Mouse (Mus musculus): ENCODE data around the gene Best1. TPM values are rescaled to one million over a fixed set of nuclear protein-coding genes. Genes with fewer than 3 reads are reported as not detected.

Best1 gene
- polyA plus RNA-seq, 1 experiment = not detected

DNA sequence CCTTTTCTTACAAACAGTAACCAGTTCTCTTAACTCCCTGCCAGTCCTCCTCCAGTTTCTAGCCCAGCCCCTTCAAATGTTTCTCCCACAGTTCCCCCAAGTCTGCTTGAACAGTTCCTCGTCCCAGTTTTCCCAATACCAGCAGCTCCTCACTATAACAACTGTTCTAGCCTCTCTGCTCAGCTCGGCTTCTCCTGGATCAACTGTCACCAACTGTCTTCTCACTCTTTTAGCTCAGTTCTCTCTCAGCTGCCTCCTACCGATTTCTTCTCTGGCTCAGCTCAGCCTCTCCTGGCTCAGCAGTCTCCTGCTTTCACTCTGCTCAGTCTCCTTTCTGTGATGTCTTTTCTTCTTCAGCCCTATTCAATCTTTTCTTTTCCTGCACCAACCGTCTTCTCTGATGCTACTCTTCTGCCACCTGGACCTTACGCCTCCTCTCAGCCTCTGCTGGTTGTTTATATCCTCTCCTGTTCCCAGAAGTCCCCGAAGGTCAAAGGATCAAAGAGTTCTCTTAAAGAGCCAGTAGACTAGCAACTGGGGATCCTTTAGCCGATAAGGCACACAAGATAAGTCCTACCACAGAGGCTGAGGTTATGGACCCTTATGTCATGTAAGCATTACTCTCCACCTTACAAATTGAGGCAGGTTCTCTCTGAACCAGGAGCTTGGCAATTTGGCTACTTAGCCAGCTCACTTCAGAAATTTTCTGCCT, 37.1 kb downstream of the Best1 start:
- Histone ChIP-seq H3K36me3 (ENCODE audit: control insufficient read depth) (no peaks in the 10 kb centered on the region), H3K27me3 (ENCODE audit: control insufficient read depth) (no peaks in the 10 kb centered on the region), H3K4me1 (ENCODE audit: control insufficient read depth) (peaks cover 29% of the 10 kb centered on the region), H3K4me3 (replicated peaks) (no peak overlapping the region), H3K9me3 (ENCODE audit: control insufficient read depth, low read length) (no peaks in the 10 kb centered on the region)
- no peak for TF ChIP-seq TAL1 (IDR thresholded peaks at IDR 0.05; ENCODE audit: low read length)

GRCm38 (mm10) chr19:9960769-9961168, 40.7 kb downstream of the Best1 start:
- Histone ChIP-seq H3K36me3 (ENCODE audit: control insufficient read depth) (no peaks in the 10 kb centered on the region), H3K9me3 (ENCODE audit: control insufficient read depth, low read length) (no peaks in the 10 kb centered on the region), H3K4me1 (ENCODE audit: control insufficient read depth) (peaks cover 40% of the 10 kb centered on the region), H3K27me3 (ENCODE audit: control insufficient read depth) (no peaks in the 10 kb centered on the region), H3K4me3 (replicated peaks) (no peak overlapping the region)
- TF ChIP-seq GATA1 (IDR thresholded peaks at IDR 0.05; ENCODE audit: low read length) = no peak
- TF ChIP-seq TAL1 (IDR thresholded peaks at IDR 0.05; ENCODE audit: low read length) = no peak

- Histone ChIP-seq H3K4me1 (ENCODE audit: control insufficient read depth) (peaks cover 47% of the 10 kb centered on the region), H3K9me3 (ENCODE audit: control insufficient read depth, low read length) (no peaks in the 10 kb centered on the region), H3K36me3 (ENCODE audit: control insufficient read depth) (no peaks in the 10 kb centered on the region), H3K27me3 (ENCODE audit: control insufficient read depth) (no peaks in the 10 kb centered on the region), H3K4me3 (replicated peaks) (no peak overlapping the region)
- no peak for TF ChIP-seq TAL1 (IDR thresholded peaks at IDR 0.05; ENCODE audit: low read length)
- TF ChIP-seq GATA1 (IDR thresholded peaks at IDR 0.05; ENCODE audit: low read length) = no peak
These were observed 43.5 kb downstream of the Best1 start for GRCm38 (mm10) chr19:9957965-9958364.

DNA sequence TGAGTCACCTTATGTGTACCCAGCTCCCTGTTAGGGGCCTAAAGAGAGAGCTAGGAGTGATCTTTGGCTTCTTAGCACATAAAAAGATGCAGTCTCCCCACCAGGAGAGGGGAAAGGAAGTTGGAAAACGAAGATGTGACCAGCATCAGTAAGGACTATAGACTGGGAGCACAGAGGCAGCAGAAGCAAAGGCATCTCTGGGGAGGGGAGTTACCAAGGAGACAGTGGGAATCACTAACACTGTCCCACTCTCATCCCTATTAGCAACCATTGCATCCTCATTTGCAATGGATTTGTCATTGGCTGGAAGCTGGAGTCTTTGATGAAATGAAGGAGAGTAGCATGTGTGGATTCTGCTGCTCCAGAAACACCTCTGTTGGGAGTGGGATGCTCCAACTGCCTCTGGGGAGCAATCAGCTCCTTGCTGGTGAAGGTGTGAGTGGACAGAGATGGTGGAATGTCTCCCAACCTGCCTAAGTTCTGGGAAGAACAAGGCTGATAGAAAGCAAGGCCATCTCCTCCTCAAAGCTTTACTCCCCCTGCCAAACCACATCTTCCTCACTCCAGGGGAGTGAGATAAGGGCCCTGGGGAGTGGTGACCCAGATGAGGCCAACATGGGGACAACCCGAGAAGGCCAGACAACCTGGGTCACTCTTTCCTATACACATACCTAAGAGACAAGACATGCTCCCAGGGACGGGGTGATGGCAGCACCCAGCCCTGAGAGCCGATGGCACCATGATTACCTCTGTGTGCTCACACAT, 44.6 kb downstream of the Best1 start:
- peaks cover 48% of the 10 kb centered on the region for H3K4me1 ChIP-seq (ENCODE audit: control insufficient read depth)

DNA sequence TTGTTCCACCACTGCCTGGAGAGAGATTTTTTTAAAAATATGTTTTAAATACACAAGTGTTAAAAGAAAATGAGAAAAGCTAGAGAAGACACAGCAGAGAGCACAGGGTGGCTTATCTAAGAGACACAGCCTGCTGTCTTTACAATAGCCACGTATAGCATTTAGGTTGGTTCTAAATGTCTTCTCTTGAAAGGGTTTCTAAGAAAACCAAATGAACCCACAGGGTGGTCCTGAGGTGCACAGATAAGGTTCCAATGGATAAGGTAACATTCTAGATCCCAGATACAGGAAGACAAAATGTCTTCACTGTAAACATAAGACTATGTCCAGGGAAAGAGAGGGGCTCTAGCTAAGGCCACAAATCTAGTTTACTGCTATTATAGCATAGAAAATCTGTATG, 46.0 kb downstream of the Best1 start:
- H3K4me1 ChIP-seq (ENCODE audit: control insufficient read depth) = peaks cover 48% of the 10 kb centered on the region
- no peak for TF ChIP-seq GATA1 (IDR thresholded peaks at IDR 0.05; ENCODE audit: low read length)
- H3K27me3 ChIP-seq (ENCODE audit: control insufficient read depth) = no peaks in the 10 kb centered on the region
- H3K9me3 ChIP-seq (ENCODE audit: control insufficient read depth, low read length) = no peaks in the 10 kb centered on the region; the same call in 1 of the 2 replicates
- no peak overlapping the region for H3K4me3 ChIP-seq (replicated peaks)
- H3K36me3 ChIP-seq (ENCODE audit: control insufficient read depth) = no peaks in the 10 kb centered on the region

More for the DNA sequence above, 44.6 kb downstream of the Best1 start:
- no peaks in the 10 kb centered on the region; the same call in 1 of the 2 replicates for H3K9me3 ChIP-seq (ENCODE audit: control insufficient read depth, low read length)
- no peak overlapping the region for H3K4me3 ChIP-seq (replicated peaks)
- no peaks in the 10 kb centered on the region for H3K36me3 ChIP-seq (ENCODE audit: control insufficient read depth)
- no peak for TF ChIP-seq GATA1 (IDR thresholded peaks at IDR 0.05; ENCODE audit: low read length)
- no peaks in the 10 kb centered on the region for H3K27me3 ChIP-seq (ENCODE audit: control insufficient read depth)

GRCm38 (mm10) chr19:9954811-9955202, 46.6 kb downstream of the Best1 start:
- Histone ChIP-seq H3K36me3 (ENCODE audit: control insufficient read depth) (no peaks in the 10 kb centered on the region), H3K4me1 (ENCODE audit: control insufficient read depth) (peaks cover 48% of the 10 kb centered on the region), H3K27me3 (ENCODE audit: control insufficient read depth) (no peaks in the 10 kb centered on the region), H3K4me3 (replicated peaks) (no peak overlapping the region), H3K9me3 (ENCODE audit: control insufficient read depth, low read length) (no peaks in the 10 kb centered on the region; the same call in 1 of the 2 replicates)
- TF ChIP-seq TAL1 (IDR thresholded peaks at IDR 0.05; ENCODE audit: low read length) (no peak), GATA1 (IDR thresholded peaks at IDR 0.05; ENCODE audit: low read length) (no peak)

GRCm38 (mm10) chr19:9954055-9954810, 47.2 kb downstream of the Best1 start:
- Histone ChIP-seq H3K4me3 (replicated peaks) (no peak overlapping the region), H3K36me3 (ENCODE audit: control insufficient read depth) (no peaks in the 10 kb centered on the region), H3K27me3 (ENCODE audit: control insufficient read depth) (no peaks in the 10 kb centered on the region), H3K9me3 (ENCODE audit: control insufficient read depth, low read length) (no peaks in the 10 kb centered on the region; the same call in 1 of the 2 replicates), H3K4me1 (ENCODE audit: control insufficient read depth) (peaks cover 48% of the 10 kb centered on the region)
- TF ChIP-seq GATA1 (IDR thresholded peaks at IDR 0.05; ENCODE audit: low read length) = no peak
- no peak for TF ChIP-seq TAL1 (IDR thresholded peaks at IDR 0.05; ENCODE audit: low read length)

GRCm38 (mm10) chr19:9952912-9953311, 48.5 kb downstream of the Best1 start:
- Histone ChIP-seq H3K27me3 (ENCODE audit: control insufficient read depth) (no peaks in the 10 kb centered on the region), H3K4me3 (replicated peaks) (no peak overlapping the region), H3K36me3 (ENCODE audit: control insufficient read depth) (no peaks in the 10 kb centered on the region), H3K9me3 (ENCODE audit: control insufficient read depth, low read length) (no peaks in the 10 kb centered on the region; the same call in 1 of the 2 replicates), H3K4me1 (ENCODE audit: control insufficient read depth) (peaks cover 45% of the 10 kb centered on the region)
- TF ChIP-seq TAL1 (IDR thresholded peaks at IDR 0.05; ENCODE audit: low read length) (no peak), GATA1 (IDR thresholded peaks at IDR 0.05; ENCODE audit: low read length) (no peak)

DNA sequence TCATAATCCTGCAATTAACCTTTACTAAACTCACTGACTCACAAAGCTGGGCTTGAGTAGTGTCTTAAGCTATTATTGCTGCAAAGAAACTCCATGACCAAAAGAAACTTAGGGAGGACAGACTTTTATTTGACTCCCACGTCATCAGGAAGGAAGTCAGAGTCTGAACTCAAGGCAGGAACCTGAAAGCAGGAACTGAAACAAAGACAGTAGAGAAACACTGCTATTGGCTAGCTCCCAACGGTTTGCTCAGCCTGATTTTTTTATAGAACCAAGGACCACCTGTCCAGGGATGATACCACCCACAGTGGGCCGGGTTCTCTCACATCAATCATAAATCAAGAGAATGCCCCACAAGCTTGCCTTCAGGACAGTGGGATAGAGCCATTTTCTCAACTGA, 49.0 kb downstream of the Best1 start:
- TF ChIP-seq TAL1 (IDR thresholded peaks at IDR 0.05; ENCODE audit: low read length) (no peak), GATA1 (IDR thresholded peaks at IDR 0.05; ENCODE audit: low read length) (no peak)
- no peaks in the 10 kb centered on the region; the same call in 1 of the 2 replicates for H3K9me3 ChIP-seq (ENCODE audit: control insufficient read depth, low read length)
- no peaks in the 10 kb centered on the region for H3K27me3 ChIP-seq (ENCODE audit: control insufficient read depth)

More for the DNA sequence above, 49.0 kb downstream of the Best1 start:
- Histone ChIP-seq H3K4me1 (ENCODE audit: control insufficient read depth) (peaks cover 40% of the 10 kb centered on the region), H3K36me3 (ENCODE audit: control insufficient read depth) (no peaks in the 10 kb centered on the region), H3K4me3 (replicated peaks) (no peak overlapping the region)
